Comparison of ENCODE assay signal across 10 mouse cellular contexts in genomic region chr19:45230848-45231382, GRCm38 (mm10). TPM values are rescaled to one million over a fixed set of nuclear protein-coding genes. Genes with fewer than 3 reads are reported as not detected.
DNase-seq lines count a peak whose midpoint lies in the region; ATAC-seq and TF ChIP-seq lines count a peak whose summit lies in the region.
"Had no signal": no experiment of that assay in that cellular context is flagged by ENCODE, and none has a peak within 500 bp of the region (broad histone marks: within the 10 kb centered on the region; RNA-seq: fewer than 3 reads in every experiment).

No protein-coding gene starts in this region.

- H3K27me3 ChIP-seq in forebrain, embryonic 10.5 days (ENCODE audit: poor library complexity, severe bottlenecking), result peaks cover 100% of the 10 kb centered on the region
- peaks cover 77% of the 10 kb centered on the region for H3K27me3 ChIP-seq in forebrain, postnatal 0 days (ENCODE audit: insufficient read depth, low read length)
- peaks cover 97% of the 10 kb centered on the region for H3K27me3 ChIP-seq in lung, embryonic 16.5 days (ENCODE audit: control insufficient read depth, insufficient read depth, low read depth, low read length)
- peaks cover 99% of the 10 kb centered on the region for H3K27me3 ChIP-seq in limb, embryonic 12.5 days
- peaks cover 38% of the 10 kb centered on the region for H3K27me3 ChIP-seq in stomach, postnatal 0 days (ENCODE audit: control insufficient read depth, insufficient read depth, low read length)

- no peaks in the 10 kb centered on the region for H3K36me3 ChIP-seq in forebrain, embryonic 10.5 days (replicated peaks)
- H3K36me3 ChIP-seq in forebrain, postnatal 0 days (ENCODE audit: insufficient read depth), result no peaks in the 10 kb centered on the region
- no peaks in the 10 kb centered on the region for H3K36me3 ChIP-seq in lung, embryonic 16.5 days (ENCODE audit: control insufficient read depth, insufficient read depth, low read length)
- H3K36me3 ChIP-seq in limb, embryonic 12.5 days, result no peaks in the 10 kb centered on the region
- no peaks in the 10 kb centered on the region for H3K36me3 ChIP-seq in stomach, postnatal 0 days (ENCODE audit: control insufficient read depth, insufficient read depth, low read length)

- TF ChIP-seq EP300 in stomach, postnatal 0 days (optimal IDR thresholded peaks at IDR 0.05), result no peak

- H3K4me3 ChIP-seq in forebrain, embryonic 10.5 days, result peak overlapping the region; percentile 39
- no peak overlapping the region for H3K4me3 ChIP-seq in forebrain, postnatal 0 days (ENCODE audit: low read depth, low read length)
- peak overlapping the region; percentile 17 for H3K4me3 ChIP-seq in lung, embryonic 16.5 days (ENCODE audit: low read length)
- peak overlapping the region; percentile 34 for H3K4me3 ChIP-seq in limb, embryonic 12.5 days (replicated peaks)
- H3K4me3 ChIP-seq in stomach, postnatal 0 days (ENCODE audit: low read depth, low read length), result peak overlapping the region; percentile 10; the same call in 1 of the 2 replicates
- H3K4me3 ChIP-seq: erythroblast, embryonic 14.5 days had no signal

- peaks cover 48% of the 10 kb centered on the region for H3K4me1 ChIP-seq in forebrain, embryonic 10.5 days
- H3K4me1 ChIP-seq in forebrain, postnatal 0 days (ENCODE audit: insufficient read depth), result no peaks in the 10 kb centered on the region
- H3K4me1 ChIP-seq in lung, embryonic 16.5 days (replicated peaks; ENCODE audit: control insufficient read depth, insufficient read depth, low read length), result peaks cover 27% of the 10 kb centered on the region
- peaks cover 25% of the 10 kb centered on the region for H3K4me1 ChIP-seq in limb, embryonic 12.5 days (replicated peaks)
- no peaks in the 10 kb centered on the region for H3K4me1 ChIP-seq in stomach, postnatal 0 days (replicated peaks; ENCODE audit: control insufficient read depth, insufficient read depth)

- peak; percentile 34 for DNase-seq in forebrain, embryonic 10.5 days (ENCODE audit: extremely low spot score, low spot score)
- no peak for DNase-seq in forebrain, postnatal 0 days
- no peak for DNase-seq in lung, adult 18-20 months
- DNase-seq in stomach, postnatal 0 days (ENCODE audit: low spot score), result no peak
- no peak for DNase-seq in frontal cortex, adult 2 months (ENCODE audit: extremely low spot score in 1 of 2, low spot score in 1 of 2)
- no peak for DNase-seq in cerebellum, postnatal 25 days
- DNase-seq: thymus, postnatal 14 days had no signal

- no peak for ATAC-seq in forebrain, postnatal 0 days
- ATAC-seq in lung, embryonic 16.5 days (ENCODE audit: low read depth), result no peak
- no peak for ATAC-seq in limb, embryonic 12.5 days (ENCODE audit: insufficient number of reproducible peaks, insufficient read depth, low FRiP score, low TSS enrichment, low read depth)
- ATAC-seq in stomach, postnatal 0 days (ENCODE audit: low FRiP score, low TSS enrichment), result no peak

- no peak for TF ChIP-seq CTCF in forebrain, postnatal 0 days (IDR thresholded peaks at IDR 0.05; ENCODE audit: low read depth)
- TF ChIP-seq CTCF in stomach, postnatal 0 days (IDR thresholded peaks at IDR 0.05; ENCODE audit: low read depth), result no peak

- no peak overlapping the region for H3K4me2 ChIP-seq in forebrain, postnatal 0 days (ENCODE audit: low read depth)
- peak overlapping the region; percentile 27 for H3K4me2 ChIP-seq in lung, embryonic 16.5 days (ENCODE audit: low read depth, low read length)
- peak overlapping the region; percentile 51 for H3K4me2 ChIP-seq in limb, embryonic 12.5 days
- H3K4me2 ChIP-seq in stomach, postnatal 0 days (replicated peaks; ENCODE audit: low read depth), result no peak overlapping the region; the same call in 1 of the 2 replicates

- H3K27ac ChIP-seq in forebrain, embryonic 10.5 days, result no peak overlapping the region
- H3K27ac ChIP-seq in forebrain, postnatal 0 days (ENCODE audit: low read depth, low read length), result no peak overlapping the region
- no peak overlapping the region for H3K27ac ChIP-seq in lung, embryonic 16.5 days (ENCODE audit: low read length)
- H3K27ac ChIP-seq in limb, embryonic 12.5 days, result no peak overlapping the region
- H3K27ac ChIP-seq in stomach, postnatal 0 days (replicated peaks), result no peak overlapping the region

- 1% methylated on average over 47 of the region's 51 CpGs for WGBS in forebrain, embryonic 10.5 days
- 1% methylated on average over 32 of the region's 51 CpGs for WGBS in forebrain, postnatal 0 days
- WGBS in lung, embryonic 16.5 days, result 2% methylated on average over 37 of the region's 51 CpGs
- WGBS in limb, embryonic 12.5 days, result under 1% methylated on average over 44 of the region's 51 CpGs
- WGBS in stomach, postnatal 0 days, result 1% methylated on average over 30 of the region's 51 CpGs

- no peaks in the 10 kb centered on the region for H3K9me3 ChIP-seq in forebrain, embryonic 10.5 days
- no peaks in the 10 kb centered on the region for H3K9me3 ChIP-seq in forebrain, postnatal 0 days (ENCODE audit: low read length)
- no peaks in the 10 kb centered on the region for H3K9me3 ChIP-seq in lung, embryonic 16.5 days (ENCODE audit: control insufficient read depth, low read length)
- H3K9me3 ChIP-seq in limb, embryonic 12.5 days, result no peaks in the 10 kb centered on the region
- H3K9me3 ChIP-seq in stomach, postnatal 0 days (ENCODE audit: control insufficient read depth, low read length), result no peaks in the 10 kb centered on the region

- H3K9ac ChIP-seq in forebrain, postnatal 0 days, result no peak overlapping the region
- no peak overlapping the region for H3K9ac ChIP-seq in lung, embryonic 16.5 days (ENCODE audit: low read length)
- H3K9ac ChIP-seq in limb, embryonic 12.5 days (replicated peaks), result peak overlapping the region; percentile 56
- H3K9ac ChIP-seq in stomach, postnatal 0 days (ENCODE audit: low read length), result no peak overlapping the region

RNA-seq across cellular contexts. Expression of gene Lbx1, which starts 4.7 kb away (rescaled TPM):
- polyA plus RNA-seq in forebrain, embryonic 10.5 days (2016; fragmentation: Nextera tagmentation; extraction: Ambion mirVana), result not detected in 2 replicates
- not detected in 2 replicates for total RNA-seq in forebrain, postnatal 0 days (2014; rRNA removed)
- not detected in 2 replicates for polyA plus RNA-seq in forebrain, postnatal 0 days (2015; fragmentation: Nextera tagmentation; extraction: Ambion mirVana)
- polyA plus RNA-seq in lung, embryonic 16.5 days (2015; fragmentation: Nextera tagmentation; extraction: Ambion mirVana), result not detected in 2 replicates
- polyA plus RNA-seq in limb, embryonic 12.5 days (2016; fragmentation: Nextera tagmentation; extraction: Ambion mirVana), result 2.8 and 3.1 TPM in 2 replicates
- 0.04 TPM in 1 of 2 replicates, not detected in the other for polyA plus RNA-seq in stomach, postnatal 0 days (2015; fragmentation: Nextera tagmentation; extraction: Ambion mirVana)
- not detected in 2 replicates for polyA plus RNA-seq in frontal cortex, adult 2 months (2012; rRNA removed)
- polyA plus RNA-seq: erythroblast, embryonic 14.5 days had no signal

Comparison
In these comparisons a context has a peak if more than half of its experiments do, and no peak if none do; other contexts are left out.
1. H3K4me2 ChIP-seq: peak in lung, embryonic 16.5 days (single experiment) and limb, embryonic 12.5 days (single experiment); none in forebrain, postnatal 0 days (single experiment) and stomach, postnatal 0 days (single experiment).